Mouse (Mus musculus) CD8-positive naive resting alpha-beta T cell, adult 2 months (primary cell): ENCODE results near the gene Oxct1.

ENCODE experiments used
- DNase-seq, 2 experiments: peaks; one replicate each; pipeline ENCODE4 v3.0.0; 2022; ENCODE audit warnings: low read depth in 2 of 2, low spot score in 2 of 2

Oxct1 gene

DNA sequence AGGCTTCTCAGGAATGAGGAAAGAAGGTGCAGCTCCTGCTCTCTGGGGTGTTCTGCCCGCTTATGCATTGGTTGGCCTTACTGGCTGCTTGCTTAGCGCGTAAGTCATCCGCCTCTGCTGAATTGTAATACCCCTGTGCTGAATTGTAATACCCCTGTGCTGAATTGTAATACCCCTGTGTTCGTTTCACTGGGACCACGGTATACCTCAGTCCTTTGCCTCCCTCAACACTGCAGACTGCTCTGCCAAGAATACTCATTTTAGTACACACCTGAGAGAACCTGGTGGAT is 2.2 kb downstream of the Oxct1 start:
- DNase-seq, result no peak

- no peak for DNase-seq
Measured at GRCm38 (mm10) chr15:4028960-4029359, 2.8 kb downstream of the Oxct1 start.

DNA sequence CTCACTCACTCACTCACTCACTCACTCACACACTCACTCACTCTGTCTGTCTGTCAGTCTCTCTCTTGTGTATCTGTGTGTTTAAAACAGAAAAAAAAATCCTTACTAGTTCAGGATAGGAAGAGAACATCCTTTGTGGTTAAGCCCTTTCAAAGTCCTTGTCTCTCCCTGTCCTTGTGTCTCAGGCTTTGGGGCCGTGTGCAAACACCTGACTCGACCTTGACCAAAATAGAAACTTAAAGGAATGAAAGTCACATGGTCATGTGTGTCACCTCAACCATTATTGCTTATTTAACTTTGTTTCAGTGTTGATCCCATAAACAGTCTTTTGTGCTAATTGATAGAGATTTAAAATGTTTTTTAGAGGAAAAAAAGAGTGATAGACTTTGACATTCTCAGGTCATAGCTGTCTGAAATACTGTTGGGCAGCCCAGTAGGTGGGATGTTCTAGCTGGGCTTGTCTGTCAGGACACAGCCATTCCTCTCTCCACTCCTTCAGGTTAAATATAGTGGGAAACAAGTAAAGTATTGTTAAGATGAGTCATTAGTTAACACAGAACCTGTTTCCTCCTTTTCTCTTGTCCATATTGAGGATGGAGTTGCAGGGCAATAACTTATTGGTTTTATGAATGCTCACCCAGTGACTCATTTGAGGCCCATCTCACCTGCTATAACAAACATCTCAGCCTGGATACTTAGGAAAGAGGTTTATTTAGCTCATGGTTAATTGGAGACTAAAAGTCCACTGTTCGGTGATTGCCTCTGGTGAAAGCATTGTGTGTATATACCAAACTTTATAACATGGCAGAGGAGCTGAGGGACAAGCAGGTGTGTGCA is 7.2 kb downstream of the Oxct1 start:
- no peak for DNase-seq

DNA sequence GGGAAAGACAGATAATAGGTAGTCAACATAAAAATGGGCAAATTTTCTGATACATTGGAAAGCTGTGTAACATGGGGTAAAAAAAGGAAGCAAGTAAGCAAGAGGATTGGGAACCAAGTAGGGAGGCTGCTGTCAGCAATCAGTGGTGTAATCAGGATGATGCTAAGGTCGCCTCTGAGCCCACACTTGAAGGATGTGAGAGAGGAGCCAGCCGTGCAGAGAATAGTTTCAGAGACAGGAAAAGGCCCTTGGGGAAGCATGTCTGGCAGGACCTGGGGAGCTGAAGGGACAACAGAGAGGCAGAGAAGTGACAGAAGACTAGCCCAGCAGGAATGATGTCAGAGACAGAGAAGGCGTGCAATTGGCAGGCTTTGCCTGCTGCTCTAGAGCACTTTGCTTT is 16.2 kb downstream of the Oxct1 start:
- DNase-seq, result no peak

- DNase-seq, result peak; percentile 48 to 68
Measured at GRCm38 (mm10) chr15:4043032-4043471, 16.9 kb downstream of the Oxct1 start.

DNA sequence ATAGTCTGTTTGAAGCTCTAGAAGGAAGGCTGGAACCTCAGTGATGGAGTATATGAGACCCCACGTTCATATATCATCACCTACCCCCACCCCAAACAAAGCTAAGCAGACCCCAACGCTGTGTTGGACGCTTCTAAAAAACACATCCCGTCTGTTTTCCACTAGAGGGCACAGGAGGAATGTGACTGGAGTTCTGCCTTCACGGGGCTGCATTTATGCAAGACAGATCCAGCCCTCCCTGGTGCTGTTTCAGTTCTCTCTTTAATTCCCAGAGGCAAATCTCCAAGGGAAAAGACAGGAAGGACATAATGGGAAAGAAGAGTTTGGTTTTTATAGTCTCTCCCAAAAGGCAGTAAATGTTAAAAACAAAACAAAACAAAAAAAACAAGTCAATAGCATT is 30.4 kb downstream of the Oxct1 start:
- DNase-seq, result no peak

DNA sequence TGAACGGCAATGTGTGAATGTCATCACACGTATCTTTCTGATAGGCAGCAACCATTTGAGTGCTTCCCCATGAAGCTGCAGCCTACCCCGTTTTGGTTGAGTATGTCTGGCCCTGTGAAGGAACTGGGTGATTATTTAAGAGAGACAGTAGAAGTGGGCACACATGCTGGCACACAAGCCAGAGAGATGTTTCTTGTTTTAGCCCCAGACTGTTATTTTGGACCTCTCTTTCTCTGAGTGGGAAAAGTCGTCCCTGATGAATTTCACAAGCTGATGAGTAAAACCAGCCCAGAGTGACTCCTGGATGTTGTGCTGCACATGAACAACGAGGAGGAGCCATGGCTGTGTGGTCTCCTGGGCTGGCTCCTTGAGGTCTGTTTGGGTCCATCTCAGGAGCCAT is 37.4 kb downstream of the Oxct1 start:
- DNase-seq, result no peak

DNA sequence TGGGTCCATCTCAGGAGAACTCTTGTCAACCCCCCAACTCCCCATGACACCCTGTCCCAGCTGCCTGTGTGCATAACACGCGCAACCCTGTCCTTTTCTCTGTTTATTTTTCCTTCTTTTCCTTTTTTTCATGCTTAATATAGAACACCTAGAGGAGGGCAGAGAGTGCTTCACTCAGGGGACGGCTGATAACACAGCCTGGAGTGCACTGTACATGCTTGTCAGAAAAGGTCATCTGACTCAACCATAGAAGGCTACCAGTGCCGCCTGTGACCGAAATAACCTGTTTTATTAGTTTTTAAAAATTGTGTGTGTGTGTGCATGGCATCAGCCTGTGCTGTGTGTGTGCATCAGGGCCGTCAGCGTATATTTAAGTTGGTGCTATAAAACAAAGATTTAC is 37.8 kb downstream of the Oxct1 start:
- no peak for DNase-seq

DNA sequence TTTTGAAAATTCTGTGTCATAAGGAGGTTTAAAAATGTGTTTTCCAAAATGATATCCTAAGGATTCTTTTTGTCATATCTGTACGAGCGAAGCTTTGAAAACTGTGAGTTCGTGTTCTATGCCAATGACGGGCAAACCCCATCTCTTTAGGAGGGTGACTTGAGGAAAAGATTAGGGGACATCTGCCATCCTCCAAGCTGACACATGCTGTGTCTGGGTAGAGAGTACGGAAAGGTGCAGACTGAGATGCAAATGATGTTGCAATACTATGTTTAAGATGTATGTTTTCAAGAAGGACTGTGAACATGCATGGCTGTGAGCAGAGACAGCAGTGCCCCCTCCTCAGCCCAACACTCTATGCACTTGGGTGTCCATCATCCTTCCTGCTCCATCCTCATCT is 38.5 kb downstream of the Oxct1 start:
- DNase-seq, result no peak

DNA sequence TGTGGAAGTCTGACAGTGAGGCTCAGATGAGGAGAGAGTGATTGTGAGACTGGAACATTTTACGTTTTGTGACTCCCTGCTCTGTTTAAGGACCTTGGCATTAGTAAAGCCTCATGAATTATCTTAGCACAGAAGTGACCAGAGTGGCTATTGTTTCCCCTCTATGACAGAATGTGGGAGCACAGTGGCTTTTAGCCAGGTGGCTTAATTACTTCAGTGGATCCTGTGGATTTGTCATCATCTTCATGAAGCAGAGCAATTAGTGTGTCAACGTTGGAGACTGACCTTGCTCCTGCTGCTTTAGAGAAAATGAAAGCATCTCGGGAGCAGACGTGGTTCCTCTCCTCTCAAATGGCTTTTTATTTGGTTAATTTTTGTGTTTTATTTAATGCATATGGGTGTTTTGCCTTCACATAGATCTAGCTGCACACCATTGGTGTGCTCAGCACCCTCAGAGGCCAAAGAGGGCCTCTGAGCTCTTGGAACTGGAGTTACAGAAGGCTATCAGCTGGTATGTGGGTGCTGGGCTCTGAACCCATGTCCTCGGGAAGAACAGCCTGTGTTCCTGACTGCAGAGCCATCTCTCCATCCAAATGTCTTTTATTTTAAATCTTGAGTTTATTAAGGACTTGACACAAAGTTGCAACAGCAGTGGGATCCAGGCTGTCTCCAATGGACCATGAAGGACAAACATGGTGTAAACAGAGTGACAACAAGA is 41.2 kb downstream of the Oxct1 start:
- no peak for DNase-seq

GRCm38 (mm10) chr15:4077978-4078377 is 51.8 kb downstream of the Oxct1 start:
- no peak for DNase-seq

DNA sequence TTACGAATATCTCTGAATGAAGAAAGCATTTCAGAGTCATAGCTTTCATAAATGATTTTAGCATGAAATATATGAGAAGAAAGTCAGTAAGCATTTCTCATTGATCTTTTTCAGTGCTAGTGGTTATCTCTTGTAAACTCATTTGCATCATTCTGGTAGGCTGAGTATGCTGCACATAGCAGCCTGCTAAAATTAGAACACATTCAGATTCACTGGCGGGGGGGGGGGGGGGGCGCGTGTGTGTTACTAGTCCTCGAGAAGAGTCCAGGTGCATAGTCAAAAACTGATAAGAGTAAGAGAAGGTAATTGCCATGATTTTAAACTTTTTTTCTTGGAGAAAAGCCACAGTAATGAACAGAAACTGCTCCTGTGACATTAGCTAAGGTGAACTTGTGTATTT is 52.6 kb downstream of the Oxct1 start:
- no peak for DNase-seq

DNA sequence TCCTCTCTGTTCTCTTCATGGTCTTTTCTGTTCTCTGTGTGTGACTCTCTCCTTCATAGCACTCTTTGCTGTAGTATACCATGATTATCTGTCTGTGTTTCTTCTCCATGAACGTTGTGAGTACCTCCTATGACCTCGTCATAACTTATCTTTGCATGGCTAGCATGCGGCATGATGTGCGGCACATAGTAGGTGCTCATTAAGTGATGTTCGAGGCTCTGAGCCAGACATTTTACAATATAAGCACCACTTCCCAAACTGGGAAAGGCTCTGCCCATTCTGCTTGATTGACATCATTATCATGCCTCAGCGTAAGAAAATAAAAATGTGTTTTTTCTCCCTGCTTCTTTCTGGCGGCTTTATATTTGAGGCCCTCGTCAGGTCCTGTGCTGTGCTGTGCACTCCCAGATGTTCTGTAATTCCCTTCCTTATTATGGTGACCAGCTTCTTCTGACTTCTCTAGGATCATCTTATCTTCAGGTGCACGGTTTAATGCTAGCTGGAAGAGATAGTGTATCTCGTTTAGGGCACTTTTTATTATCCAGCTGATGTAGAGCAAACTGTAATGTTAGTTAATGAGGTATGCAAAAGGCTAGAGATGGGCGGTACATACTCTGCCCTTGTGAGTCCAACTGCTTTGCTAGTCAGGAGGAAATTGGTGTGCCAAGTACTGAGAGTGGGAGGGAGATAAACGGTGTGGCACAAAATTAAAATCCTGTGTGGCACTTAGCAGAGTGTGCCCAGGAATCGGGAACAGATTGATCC is 53.4 kb downstream of the Oxct1 start:
- no peak for DNase-seq

- DNase-seq, result peak; percentile 32 to 34
Measured at GRCm38 (mm10) chr15:4085600-4086384, 59.6 kb downstream of the Oxct1 start.

DNA sequence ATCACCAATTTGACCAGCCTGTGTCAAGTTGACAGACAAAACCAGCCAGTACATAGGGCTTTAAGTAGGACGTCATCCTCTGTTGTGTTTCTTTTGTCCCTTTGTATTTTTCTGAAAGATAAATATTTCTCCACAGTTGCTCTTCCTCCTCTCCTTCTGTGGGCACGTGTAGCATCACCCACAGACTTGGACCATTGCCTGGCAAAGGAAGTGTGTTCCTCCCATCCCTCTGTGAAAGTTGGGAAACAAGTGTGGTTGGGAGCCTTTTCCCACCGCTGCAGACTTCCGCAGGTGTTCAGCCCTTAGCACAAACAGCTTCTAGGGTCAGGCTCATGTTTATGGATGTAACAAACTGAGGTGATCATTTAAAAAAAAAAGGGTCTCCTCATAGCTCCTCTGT is 61.3 kb downstream of the Oxct1 start:
- no peak for DNase-seq

GRCm38 (mm10) chr15:4087914-4088313 is 61.7 kb downstream of the Oxct1 start:
- DNase-seq, result no peak

DNA sequence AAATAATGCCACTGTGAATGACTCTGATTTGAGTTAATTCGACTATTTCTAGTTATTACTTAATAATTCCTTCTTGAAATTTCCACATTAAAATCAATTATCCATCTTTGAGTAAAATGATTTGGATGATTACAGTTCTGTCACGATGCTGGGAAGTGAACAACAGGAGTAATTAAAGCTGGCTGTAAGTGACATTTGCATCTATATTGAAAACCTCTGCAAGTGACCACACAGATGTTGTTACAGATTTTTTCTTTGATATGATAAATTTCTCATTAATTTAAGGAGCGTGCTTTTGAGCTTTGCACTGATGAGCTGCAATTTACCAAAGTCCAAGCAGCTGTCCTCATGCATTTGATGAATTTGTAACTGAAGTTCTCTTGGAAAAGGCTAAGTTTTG is 64.4 kb downstream of the Oxct1 start:
- DNase-seq, result no peak

GRCm38 (mm10) chr15:4092586-4092985 is 66.4 kb downstream of the Oxct1 start:
- DNase-seq, result no peak

GRCm38 (mm10) chr15:4100341-4100921 is 74.2 kb downstream of the Oxct1 start:
- no peak for DNase-seq

DNA sequence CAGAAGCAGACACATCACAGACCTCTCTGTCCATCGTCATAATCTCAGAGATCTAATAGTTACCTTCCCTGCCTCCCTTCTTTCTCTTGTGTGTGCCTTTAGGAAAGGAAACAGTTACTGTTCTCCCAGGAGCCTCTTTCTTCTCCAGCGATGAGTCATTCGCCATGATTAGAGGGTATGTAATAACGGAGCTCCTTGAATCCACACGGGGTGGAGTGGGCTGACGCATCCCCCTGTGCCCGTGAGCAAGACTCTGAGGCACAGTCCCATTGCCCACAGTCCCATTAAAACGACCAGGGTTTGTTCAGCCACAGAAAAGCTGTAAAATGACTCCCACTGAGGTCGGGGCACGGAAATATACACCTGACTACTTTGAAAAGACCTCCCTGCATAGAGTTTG is 74.8 kb downstream of the Oxct1 start:
- no peak for DNase-seq

DNA sequence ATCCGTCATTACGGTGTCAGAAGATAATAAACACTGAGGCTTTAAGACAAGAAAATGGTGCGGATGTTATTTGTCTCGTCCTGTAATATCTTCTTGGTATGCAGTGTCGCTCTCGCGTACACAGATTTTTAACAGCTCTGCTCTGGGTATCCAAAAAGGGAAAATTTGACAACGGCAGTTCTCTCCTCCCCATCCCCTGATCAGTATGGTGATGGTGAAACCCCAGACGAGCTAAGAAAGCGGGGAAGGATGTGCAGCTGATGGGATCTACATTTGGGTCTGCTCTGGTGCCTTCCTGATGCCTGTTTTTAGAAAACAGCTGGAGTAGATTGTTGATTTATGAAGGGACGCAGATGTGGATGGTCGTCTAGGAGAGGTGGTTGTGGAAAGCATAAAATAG is 78.1 kb downstream of the Oxct1 start:
- no peak for DNase-seq
